Mouse (Mus musculus) lung, postnatal 0 days (tissue): ENCODE data around the gene Atpaf2. TPM values are rescaled to one million over a fixed set of nuclear protein-coding genes. Genes with fewer than 3 reads are reported as not detected.

Experiments used
- ATAC-seq: fragments of 200-750 bp; cut with Nextera tagmentation; 2 replicates; pipeline ENCODE4 v1.8.0; 2017; ENCODE audit warnings: moderate library complexity
- DNase-seq: peaks from one replicate; pipeline ENCODE4 v3.0.0-alpha.2; 2016; ENCODE audit warnings: low spot score
- H3K27ac ChIP-seq: fragments of 300-500 bp; sonication (generic); 2 replicates; pipeline ENCODE4 v1.5.1; 2014; ENCODE audit warnings: antibody characterized with exemption, mild to moderate bottlenecking, low read length, mixed read lengths
- H3K27me3 ChIP-seq: fragments of 300-500 bp; sonication (generic); replicated peaks from 2 replicates; pipeline ENCODE4 v1.6.1; 2014; ENCODE audit warnings: low read length, mixed read lengths; ENCODE audit not compliant: insufficient read depth
- H3K36me3 ChIP-seq: fragments of 300-500 bp; sonication (generic); 2 replicates; pipeline ENCODE4 v1.6.1; 2014; ENCODE audit warnings: low read length, mixed read lengths; ENCODE audit not compliant: insufficient read depth
- H3K4me1 ChIP-seq: fragments of 300-500 bp; sonication (generic); 2 replicates; pipeline ENCODE4 v1.6.1; 2014; ENCODE audit warnings: antibody characterized with exemption, low read depth, low read length, mixed read lengths; ENCODE audit not compliant: insufficient read depth
- H3K4me2 ChIP-seq: fragments of 300-500 bp; sonication (generic); replicated peaks from 2 replicates; pipeline ENCODE4 v1.6.1; 2014; ENCODE audit warnings: low read depth, mild to moderate bottlenecking, low read length, moderate library complexity, mixed read lengths
- H3K4me3 ChIP-seq: fragments of 300-500 bp; sonication (generic); 2 replicates; pipeline ENCODE4 v1.5.1; 2014; ENCODE audit warnings: low read depth, low read length
- H3K9ac ChIP-seq: fragments of 300-500 bp; sonication (generic); replicated peaks from 2 replicates; pipeline ENCODE4 v1.6.1; 2014; ENCODE audit warnings: low read depth, mild to moderate bottlenecking
- H3K9me3 ChIP-seq: fragments of 300-500 bp; sonication (generic); 2 replicates; pipeline ENCODE4 v1.6.1; 2016; ENCODE audit warnings: low read length, mixed read lengths
- CTCF ChIP-seq: IDR thresholded peaks from 2 replicates; pipeline ENCODE4 v1.5.1; 2016; ENCODE audit warnings: antibody characterized with exemption, mild to moderate bottlenecking
- EP300 ChIP-seq: IDR thresholded peaks from 2 replicates; pipeline ENCODE4 v1.6.1; 2016; ENCODE audit warnings: antibody characterized with exemption, mild to moderate bottlenecking, control low read depth
- WGBS: fragments of 180-500 bp; shearing (Covaris S2); extraction: QIAGEN DNeasy Blood & Tissue Kit; methylation state at CpG from one replicate; pipeline ENCODE4 v1.1.7; 2014; 5-methylcytosine and 5-hydroxymethylcytosine counted together
- polyA plus RNA-seq: library from polyadenylated mRNA; unstranded; fragments of >200 nt; fragmentation: Nextera tagmentation; extraction: Ambion mirVana; gene quantifications from 2 replicates; pipeline ENCODE4 v1.2.1, GENCODE M21; 2015

The Atpaf2 gene
- polyA plus RNA-seq: 24.1 and 24.7 TPM in 2 replicates

DNA sequence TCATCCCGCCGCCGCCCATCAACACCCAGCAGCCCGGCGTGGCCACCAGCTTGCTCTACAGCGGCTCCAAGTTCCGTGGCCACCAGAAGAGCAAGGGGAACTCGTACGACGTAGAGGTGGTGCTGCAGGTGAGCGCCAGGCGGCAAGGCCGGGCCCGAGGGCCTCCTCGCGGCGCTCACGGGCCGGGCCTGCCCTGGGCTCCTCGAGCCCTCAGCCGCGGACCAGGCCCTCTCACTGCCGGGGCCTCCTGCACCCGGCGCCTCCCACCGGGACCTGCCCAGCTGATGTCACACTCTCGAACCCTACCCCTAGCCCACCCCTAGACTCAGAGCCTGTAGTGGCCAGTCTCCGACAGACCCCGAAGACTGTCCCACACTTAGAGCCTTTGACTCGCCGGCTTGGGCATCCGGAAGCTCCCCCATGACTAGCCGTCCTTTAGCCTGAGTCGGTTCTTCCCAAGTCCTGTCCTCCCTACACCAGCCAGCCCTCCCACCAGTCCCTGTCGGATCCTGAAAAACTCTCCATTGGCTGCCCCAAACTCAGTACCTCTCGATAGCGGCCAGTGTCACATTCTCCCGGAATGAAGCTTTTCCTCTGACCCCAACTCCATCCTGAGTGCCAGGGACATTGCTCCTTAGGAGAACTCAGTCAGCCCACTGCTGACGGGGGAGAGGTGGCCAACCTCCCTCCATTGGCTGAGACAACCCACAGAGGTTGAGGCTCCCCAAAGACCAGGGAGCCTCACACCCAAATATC, at the start of gene Atpaf2:
TSS of gene Atpaf2 (minus strand) at position 741 of the 756 bp plus-strand sequence.
- TF ChIP-seq CTCF (no peak), EP300 (no peak)
- H3K4me3 ChIP-seq: peak within 1 kb of the TSS; percentile 87
- H3K9me3 ChIP-seq: no peaks in the 10 kb centered on the region
- WGBS: under 1% methylated on average over 27 of the region's 39 CpGs
- H3K9ac ChIP-seq: peak within 1 kb of the TSS; percentile 72
- DNase-seq (peak; percentile 51), ATAC-seq (peak; percentile 22)
- H3K36me3 ChIP-seq: no peaks in the 10 kb centered on the region
- peak within 1 kb of the TSS; percentile 81 for H3K27ac ChIP-seq
- peaks cover 9% of the 10 kb centered on the region; the same call in 1 of the 2 replicates for H3K4me1 ChIP-seq
- no peaks in the 10 kb centered on the region for H3K27me3 ChIP-seq
- H3K4me2 ChIP-seq: peak within 1 kb of the TSS; percentile 91

DNA sequence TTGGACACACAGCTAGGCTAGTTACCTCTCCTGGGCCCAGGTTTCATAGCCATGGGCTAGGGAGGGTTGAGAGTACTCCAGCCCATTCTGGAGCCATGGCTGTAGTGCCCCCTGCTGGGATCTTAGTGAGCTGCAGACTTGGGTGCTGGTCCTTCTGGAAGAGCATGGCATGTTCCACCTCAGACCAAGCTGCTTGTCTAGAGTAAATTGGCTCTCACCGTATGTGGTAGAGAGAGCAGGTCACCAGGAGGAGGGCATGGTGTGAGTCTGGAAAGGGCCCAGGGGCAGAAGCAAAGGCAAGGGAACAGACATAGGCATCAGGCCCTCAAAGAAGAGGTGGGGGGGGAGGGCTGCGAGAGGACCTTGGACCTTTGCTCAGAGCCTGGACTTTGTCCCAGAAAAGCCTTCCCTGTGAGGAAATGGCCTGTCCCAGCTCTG, 47.7 kb upstream of the Atpaf2 start:
- 64% methylated on average over 2 of the region's 2 CpGs for WGBS
- DNase-seq (peak; percentile 21), ATAC-seq (no peak)
- H3K27ac ChIP-seq: no peak overlapping the region
- no peaks in the 10 kb centered on the region for H3K27me3 ChIP-seq
- H3K4me1 ChIP-seq: no peaks in the 10 kb centered on the region
- no peak overlapping the region for H3K4me3 ChIP-seq
- H3K9me3 ChIP-seq: no peaks in the 10 kb centered on the region
- H3K4me2 ChIP-seq: no peak overlapping the region
- TF ChIP-seq EP300: no peak
- TF ChIP-seq CTCF: peak; percentile 67
- no peak overlapping the region for H3K9ac ChIP-seq
- peaks cover 48% of the 10 kb centered on the region for H3K36me3 ChIP-seq

DNA sequence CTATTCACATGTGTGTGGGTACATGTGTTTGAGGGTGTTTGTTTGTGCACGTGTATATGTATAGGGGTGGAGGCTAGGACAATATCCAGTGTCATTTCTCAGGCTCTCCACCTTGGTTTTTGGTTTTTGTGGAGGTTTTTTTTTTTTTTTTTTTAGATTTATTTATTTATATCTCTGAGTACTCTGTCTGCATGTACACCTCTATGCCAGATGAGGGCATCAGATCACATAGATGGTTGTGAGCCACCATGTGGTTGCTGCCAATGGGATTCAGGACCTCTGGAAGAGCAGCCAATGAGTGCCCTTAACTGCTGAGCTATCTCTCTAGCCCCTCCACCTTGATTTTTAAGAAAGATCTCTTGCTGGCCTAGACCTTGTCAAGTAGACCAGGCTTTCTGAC, 39.7 kb upstream of the Atpaf2 start:
- Histone ChIP-seq H3K27ac (no peak overlapping the region), H3K4me3 (no peak overlapping the region), H3K36me3 (peaks cover 41% of the 10 kb centered on the region), H3K4me2 (no peak overlapping the region), H3K9ac (no peak overlapping the region), H3K9me3 (no peaks in the 10 kb centered on the region), H3K4me1 (no peaks in the 10 kb centered on the region), H3K27me3 (no peaks in the 10 kb centered on the region)
- peak; percentile 33 for DNase-seq
- no peak for TF ChIP-seq EP300
- TF ChIP-seq CTCF: peak; percentile 27; the same call in 1 of the 2 replicates
- WGBS: 97% methylated on average over 1 of the region's 1 CpGs
- no peak for ATAC-seq

DNA sequence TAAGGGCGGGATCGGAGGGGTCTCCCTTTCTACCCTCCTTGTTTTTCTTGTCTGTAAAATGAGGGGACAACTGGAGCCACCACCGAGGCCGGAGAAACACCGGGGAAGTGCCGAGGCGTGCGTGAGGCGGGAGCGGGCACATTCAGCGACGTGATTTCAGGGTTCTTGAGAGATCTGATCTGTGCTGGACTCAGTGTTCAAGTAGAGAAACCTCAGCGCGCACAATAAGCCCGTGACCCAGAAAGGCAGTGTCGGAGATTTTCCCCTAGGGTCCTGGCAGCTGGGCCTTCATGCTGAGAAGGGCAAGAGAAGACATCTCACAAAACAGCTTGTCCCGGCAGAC, 36.5 kb upstream of the Atpaf2 start:
- peak overlapping the region; percentile 80 for H3K27ac ChIP-seq
- WGBS: under 1% methylated on average over 17 of the region's 17 CpGs
- H3K4me2 ChIP-seq: peak overlapping the region; percentile 63
- H3K4me3 ChIP-seq: peak overlapping the region; percentile 59
- peaks cover 15% of the 10 kb centered on the region; the same call in 1 of the 2 replicates for H3K36me3 ChIP-seq
- H3K27me3 ChIP-seq: no peaks in the 10 kb centered on the region
- DNase-seq (peak; percentile 12), ATAC-seq (peak; percentile 61)
- no peaks in the 10 kb centered on the region for H3K4me1 ChIP-seq
- H3K9ac ChIP-seq: peak overlapping the region; percentile 64
- H3K9me3 ChIP-seq: no peaks in the 10 kb centered on the region
- no peak for TF ChIP-seq CTCF
- TF ChIP-seq EP300: 0 out of 2 replicates have a peak, but pooled peaks have one; percentile 10

DNA sequence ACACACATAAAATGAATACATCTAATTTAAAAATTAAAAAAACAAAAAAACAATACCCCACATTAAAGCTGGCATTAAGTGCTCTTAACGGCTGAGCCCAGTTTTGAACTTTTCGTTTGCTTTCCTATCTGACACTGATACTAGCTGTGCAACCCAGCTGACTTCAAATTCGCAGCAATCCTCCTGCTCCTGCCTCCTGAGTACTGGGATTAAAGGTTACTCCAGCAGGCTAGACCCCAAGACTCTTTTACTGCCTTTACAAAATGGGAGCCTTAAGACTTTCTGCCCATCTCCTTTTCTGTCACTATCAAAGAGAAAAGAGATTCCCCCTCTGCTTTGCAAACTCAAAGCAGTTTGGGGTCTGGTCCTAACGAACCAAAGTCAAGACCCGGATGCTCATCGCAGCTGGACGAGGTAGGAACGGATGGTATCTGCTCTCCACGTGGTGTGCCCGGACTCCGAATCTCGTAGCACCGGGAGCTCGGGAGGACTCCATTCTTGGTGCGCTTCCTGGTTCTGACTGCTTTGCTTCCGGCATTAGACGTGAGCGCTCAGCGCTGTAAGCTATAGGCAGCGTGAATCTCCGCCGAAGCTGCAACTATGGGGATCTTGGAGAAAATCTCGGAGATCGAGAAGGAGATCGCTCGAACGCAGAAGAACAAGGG, 36.0 kb upstream of the Atpaf2 start, which contains the start of gene Drg2:
TSS of gene Drg2 (plus strand) at position 512 of the 665 bp plus-strand sequence.
- Histone ChIP-seq H3K9ac (peak within 1 kb of the TSS; percentile 64), H3K4me2 (peak within 1 kb of the TSS; percentile 63), H3K4me3 (peak within 1 kb of the TSS; percentile 59), H3K27ac (peak within 1 kb of the TSS; percentile 80), H3K36me3 (peaks cover 10% of the 10 kb centered on the region; the same call in 1 of the 2 replicates), H3K27me3 (no peaks in the 10 kb centered on the region), H3K4me1 (no peaks in the 10 kb centered on the region), H3K9me3 (no peaks in the 10 kb centered on the region)
- TF ChIP-seq EP300: no peak
- no peak for TF ChIP-seq CTCF
- ATAC-seq: peak; percentile 96
- 4% methylated on average over 27 of the region's 27 CpGs for WGBS
- DNase-seq: peak; percentile 93

DNA sequence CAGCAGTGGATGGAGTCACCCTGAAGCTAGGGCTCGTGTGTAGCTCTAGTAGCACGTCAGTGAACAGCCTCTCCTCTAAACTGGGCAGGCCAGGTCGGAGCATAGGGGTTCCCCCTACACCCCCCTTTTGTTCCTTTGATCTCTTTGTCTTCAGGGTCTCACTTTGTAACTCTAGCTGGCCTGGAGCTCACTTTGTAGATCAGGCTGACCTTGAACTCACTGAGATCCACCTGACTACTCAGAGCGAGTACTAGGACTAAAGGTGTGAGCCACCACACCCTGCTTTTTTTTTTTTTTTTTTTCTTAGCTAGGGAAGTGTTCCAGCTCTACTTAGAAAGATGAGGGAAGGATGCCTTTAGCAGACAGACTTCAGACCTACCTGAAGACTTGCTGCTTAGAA, 25.8 kb upstream of the Atpaf2 start:
- DNase-seq (no peak), ATAC-seq (no peak)
- Histone ChIP-seq H3K4me3 (no peak overlapping the region), H3K9ac (no peak overlapping the region), H3K4me2 (no peak overlapping the region), H3K27ac (no peak overlapping the region), H3K9me3 (no peaks in the 10 kb centered on the region), H3K36me3 (peaks cover 8% of the 10 kb centered on the region; the same call in 1 of the 2 replicates), H3K4me1 (no peaks in the 10 kb centered on the region), H3K27me3 (no peaks in the 10 kb centered on the region)
- TF ChIP-seq EP300 (no peak), CTCF (no peak)
- 75% methylated on average over 4 of the region's 4 CpGs for WGBS
